Mouse (Mus musculus): ENCODE results near the gene Afap1l2. TPM values are rescaled to one million over a fixed set of nuclear protein-coding genes. Genes with fewer than 3 reads are reported as not detected.
A peak's percentile ranks its signal among the peaks of the same experiment; 100 is the strongest.

Afap1l2 gene
- polyA plus RNA-seq, 1 experiment from 2014 or later = 17.3 TPM

DNA sequence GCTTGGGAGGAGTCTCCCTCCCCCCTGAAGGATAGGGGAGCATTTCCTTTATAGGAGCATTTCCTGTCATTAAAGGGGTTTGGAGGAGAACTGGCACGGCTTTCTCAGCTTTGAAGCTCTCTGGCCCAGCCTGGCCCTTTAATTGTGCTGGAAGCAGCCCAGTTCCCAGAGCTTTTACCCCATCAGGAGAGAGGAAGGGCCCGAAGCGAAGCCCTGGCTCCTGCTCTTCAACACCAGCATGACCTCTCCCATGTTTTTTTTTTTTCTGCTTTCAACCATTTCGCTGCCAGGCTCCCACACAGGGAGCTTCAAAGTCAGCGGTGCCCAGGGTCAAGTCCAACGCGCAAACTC, 4.6 kb downstream of the Afap1l2 start:
- no peak for ATAC-seq (ENCODE audit: low FRiP score, low read depth)
- Histone ChIP-seq H3K27me3 (replicated peaks) (peaks cover 15% of the 10 kb centered on the region), H3K4me3 (no peak overlapping the region), H3K36me3 (no peaks in the 10 kb centered on the region), H3K27ac (no peak overlapping the region), H3K9ac (no peak overlapping the region), H3K4me2 (replicated peaks) (no peak overlapping the region), H3K4me1 (peaks cover 23% of the 10 kb centered on the region), H3K9me3 (no peaks in the 10 kb centered on the region)
- WGBS = 30% methylated on average over 7 of the region's 7 CpGs

GRCm38 (mm10) chr19:57002741-57003459, 5.1 kb downstream of the Afap1l2 start:
- ATAC-seq (ENCODE audit: low FRiP score, low read depth) = no peak
- WGBS = 70% methylated on average over 12 of the region's 12 CpGs
- H3K27ac ChIP-seq = no peak overlapping the region

DNA sequence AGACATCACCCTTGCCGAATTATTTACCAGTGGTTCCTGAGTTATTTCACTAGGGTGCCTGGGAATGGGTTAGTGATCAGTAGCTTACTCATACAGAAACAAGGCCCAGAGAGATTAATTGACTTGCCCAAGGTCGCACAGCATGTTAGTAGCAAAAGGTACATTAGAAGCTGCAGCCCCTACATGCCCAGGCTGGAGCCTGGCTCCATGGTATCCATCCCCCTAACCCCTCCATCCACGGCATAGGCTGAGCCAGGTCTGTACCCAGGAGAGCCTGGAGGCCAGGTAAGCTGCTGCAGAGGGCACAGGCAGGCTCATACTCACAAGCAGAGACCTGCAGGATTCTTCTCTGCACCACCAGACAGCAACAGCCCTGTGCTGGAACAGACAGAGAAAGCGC, 6.1 kb downstream of the Afap1l2 start:
- ATAC-seq (ENCODE audit: low FRiP score, low read depth) = no peak
- H3K36me3 ChIP-seq = no peaks in the 10 kb centered on the region
- H3K4me1 ChIP-seq = peaks cover 22% of the 10 kb centered on the region
- H3K27me3 ChIP-seq (replicated peaks) = peaks cover under 1% of the 10 kb centered on the region; the same call in 1 of the 2 replicates
- no peak overlapping the region for H3K27ac ChIP-seq
- WGBS = 88% methylated on average over 4 of the region's 4 CpGs
- H3K9ac ChIP-seq = no peak overlapping the region
- no peaks in the 10 kb centered on the region for H3K9me3 ChIP-seq
- H3K4me3 ChIP-seq = no peak overlapping the region
- no peak overlapping the region for H3K4me2 ChIP-seq (replicated peaks)

More at GRCm38 (mm10) chr19:57002741-57003459, 5.1 kb downstream of the Afap1l2 start:
- peaks cover 10% of the 10 kb centered on the region for H3K27me3 ChIP-seq (replicated peaks)
- peaks cover 18% of the 10 kb centered on the region for H3K4me1 ChIP-seq
- no peaks in the 10 kb centered on the region for H3K9me3 ChIP-seq
- H3K9ac ChIP-seq = no peak overlapping the region
- H3K4me2 ChIP-seq (replicated peaks) = no peak overlapping the region
- no peaks in the 10 kb centered on the region for H3K36me3 ChIP-seq
- H3K4me3 ChIP-seq = no peak overlapping the region

GRCm38 (mm10) chr19:57000592-57000991, 7.4 kb downstream of the Afap1l2 start:
- H3K36me3 ChIP-seq = no peaks in the 10 kb centered on the region
- H3K27me3 ChIP-seq (replicated peaks) = no peaks in the 10 kb centered on the region
- ATAC-seq (ENCODE audit: low FRiP score, low read depth) = no peak
- peaks cover 24% of the 10 kb centered on the region for H3K4me1 ChIP-seq
- no peak overlapping the region for H3K27ac ChIP-seq
- no peaks in the 10 kb centered on the region for H3K9me3 ChIP-seq
- H3K4me2 ChIP-seq (replicated peaks) = no peak overlapping the region
- H3K9ac ChIP-seq = no peak overlapping the region
- 91% methylated on average over 5 of the region's 5 CpGs for whole genome bisulfite sequencing
- H3K4me3 ChIP-seq = no peak overlapping the region

- Histone ChIP-seq H3K27me3 (replicated peaks) (no peaks in the 10 kb centered on the region), H3K9me3 (no peaks in the 10 kb centered on the region), H3K4me2 (replicated peaks) (no peak overlapping the region), H3K36me3 (no peaks in the 10 kb centered on the region), H3K4me1 (peaks cover 24% of the 10 kb centered on the region), H3K27ac (no peak overlapping the region), H3K9ac (no peak overlapping the region), H3K4me3 (no peak overlapping the region)
- WGBS = 42% methylated on average over 2 of the region's 2 CpGs
- ATAC-seq (ENCODE audit: low FRiP score, low read depth) = peak; percentile 41; the same call in 1 of the 2 replicates
Observed at GRCm38 (mm10) chr19:56999781-57000180, 8.2 kb downstream of the Afap1l2 start.

DNA sequence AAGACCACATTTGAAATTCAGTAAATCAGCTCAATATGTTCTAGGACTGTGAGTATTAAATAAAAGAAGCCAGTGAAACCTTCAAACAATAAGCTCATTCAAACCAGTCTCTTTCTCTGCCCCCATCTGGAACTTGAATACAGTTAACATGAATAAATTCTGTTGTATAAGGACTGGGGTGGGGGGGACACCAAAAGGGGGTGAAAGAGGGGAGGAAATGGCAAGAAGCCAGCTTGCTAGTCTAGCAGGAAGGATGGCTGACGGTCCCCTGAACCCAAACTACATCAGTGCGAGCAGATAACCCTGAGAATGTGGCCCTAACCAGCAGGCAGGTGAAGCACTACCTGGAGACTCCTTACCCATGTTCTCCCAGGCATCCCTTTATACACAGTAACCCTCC, 9.1 kb downstream of the Afap1l2 start:
- 65% methylated on average over 2 of the region's 2 CpGs for WGBS
- Histone ChIP-seq H3K9me3 (no peaks in the 10 kb centered on the region), H3K27me3 (replicated peaks) (no peaks in the 10 kb centered on the region), H3K4me1 (peaks cover 24% of the 10 kb centered on the region), H3K4me3 (no peak overlapping the region), H3K9ac (no peak overlapping the region), H3K4me2 (replicated peaks) (no peak overlapping the region), H3K36me3 (no peaks in the 10 kb centered on the region), H3K27ac (no peak overlapping the region)
- ATAC-seq (ENCODE audit: low FRiP score, low read depth) = no peak

- Histone ChIP-seq H3K4me3 (no peak overlapping the region), H3K4me1 (peaks cover 23% of the 10 kb centered on the region), H3K9me3 (no peaks in the 10 kb centered on the region), H3K36me3 (no peaks in the 10 kb centered on the region), H3K4me2 (replicated peaks) (no peak overlapping the region), H3K9ac (no peak overlapping the region), H3K27ac (no peak overlapping the region), H3K27me3 (replicated peaks) (no peaks in the 10 kb centered on the region)
- WGBS = 90% methylated on average over 4 of the region's 4 CpGs
- no peak for ATAC-seq (ENCODE audit: low FRiP score, low read depth)
Observed at GRCm38 (mm10) chr19:56998331-56998730, 9.7 kb downstream of the Afap1l2 start.

- Histone ChIP-seq H3K27ac (no peak overlapping the region), H3K9ac (no peak overlapping the region), H3K4me1 (peaks cover 20% of the 10 kb centered on the region), H3K36me3 (no peaks in the 10 kb centered on the region), H3K4me3 (no peak overlapping the region), H3K27me3 (replicated peaks) (no peaks in the 10 kb centered on the region), H3K4me2 (replicated peaks) (peak overlapping the region; percentile 38), H3K9me3 (no peaks in the 10 kb centered on the region)
- WGBS = 7% methylated on average over 10 of the region's 10 CpGs
- peak; percentile 65; the same call in 1 of the 2 replicates for ATAC-seq (ENCODE audit: low FRiP score, low read depth)
Observed at GRCm38 (mm10) chr19:56997164-56997599, 10.8 kb downstream of the Afap1l2 start.

- H3K4me1 ChIP-seq = peaks cover 32% of the 10 kb centered on the region
Observed at GRCm38 (mm10) chr19:56995441-56995840, 12.6 kb downstream of the Afap1l2 start.

DNA sequence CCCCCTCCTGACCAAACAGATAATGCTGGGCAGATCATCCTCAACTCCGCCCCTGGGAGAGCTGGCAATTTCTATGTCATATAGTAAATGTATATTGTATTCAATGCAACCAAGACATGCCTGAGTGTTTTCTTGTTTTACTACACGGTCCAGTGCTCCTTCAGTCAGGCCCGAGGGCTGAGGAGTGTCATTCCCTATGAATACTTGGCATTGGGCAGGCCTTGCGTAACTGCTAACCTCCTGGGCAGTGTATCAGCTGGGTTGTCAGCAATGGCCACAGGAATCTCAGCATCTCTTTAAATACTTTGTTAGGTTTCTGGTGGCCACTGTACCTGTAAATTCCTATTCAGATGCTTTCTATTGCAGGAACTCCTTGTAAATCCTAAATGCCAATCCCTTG, 13.4 kb downstream of the Afap1l2 start:
- 80% methylated on average over 4 of the region's 4 CpGs for WGBS
- Histone ChIP-seq H3K36me3 (no peaks in the 10 kb centered on the region), H3K9ac (no peak overlapping the region), H3K27me3 (replicated peaks) (no peaks in the 10 kb centered on the region), H3K4me1 (peaks cover 37% of the 10 kb centered on the region), H3K27ac (no peak overlapping the region), H3K4me2 (replicated peaks) (no peak overlapping the region), H3K9me3 (no peaks in the 10 kb centered on the region), H3K4me3 (no peak overlapping the region)
- ATAC-seq (ENCODE audit: low FRiP score, low read depth) = no peak

More at GRCm38 (mm10) chr19:56995441-56995840, 12.6 kb downstream of the Afap1l2 start:
- 87% methylated on average over 4 of the region's 4 CpGs for WGBS
- no peak for ATAC-seq (ENCODE audit: low FRiP score, low read depth)
- no peaks in the 10 kb centered on the region for H3K36me3 ChIP-seq
- no peak overlapping the region for H3K9ac ChIP-seq
- H3K4me2 ChIP-seq (replicated peaks) = no peak overlapping the region
- no peak overlapping the region for H3K27ac ChIP-seq
- H3K4me3 ChIP-seq = no peak overlapping the region
- H3K9me3 ChIP-seq = no peaks in the 10 kb centered on the region
- H3K27me3 ChIP-seq (replicated peaks) = no peaks in the 10 kb centered on the region

- H3K27me3 ChIP-seq (replicated peaks) = no peaks in the 10 kb centered on the region
- H3K9me3 ChIP-seq = no peaks in the 10 kb centered on the region
- no peak overlapping the region for H3K4me2 ChIP-seq (replicated peaks)
- no peak for ATAC-seq (ENCODE audit: low FRiP score, low read depth)
- no peaks in the 10 kb centered on the region for H3K36me3 ChIP-seq
- no peak overlapping the region for H3K4me3 ChIP-seq
- H3K4me1 ChIP-seq = peaks cover 41% of the 10 kb centered on the region
- H3K9ac ChIP-seq = no peak overlapping the region
- no peak overlapping the region for H3K27ac ChIP-seq
- 84% methylated on average over 4 of the region's 4 CpGs for WGBS
Observed at GRCm38 (mm10) chr19:56993763-56994162, 14.3 kb downstream of the Afap1l2 start.

DNA sequence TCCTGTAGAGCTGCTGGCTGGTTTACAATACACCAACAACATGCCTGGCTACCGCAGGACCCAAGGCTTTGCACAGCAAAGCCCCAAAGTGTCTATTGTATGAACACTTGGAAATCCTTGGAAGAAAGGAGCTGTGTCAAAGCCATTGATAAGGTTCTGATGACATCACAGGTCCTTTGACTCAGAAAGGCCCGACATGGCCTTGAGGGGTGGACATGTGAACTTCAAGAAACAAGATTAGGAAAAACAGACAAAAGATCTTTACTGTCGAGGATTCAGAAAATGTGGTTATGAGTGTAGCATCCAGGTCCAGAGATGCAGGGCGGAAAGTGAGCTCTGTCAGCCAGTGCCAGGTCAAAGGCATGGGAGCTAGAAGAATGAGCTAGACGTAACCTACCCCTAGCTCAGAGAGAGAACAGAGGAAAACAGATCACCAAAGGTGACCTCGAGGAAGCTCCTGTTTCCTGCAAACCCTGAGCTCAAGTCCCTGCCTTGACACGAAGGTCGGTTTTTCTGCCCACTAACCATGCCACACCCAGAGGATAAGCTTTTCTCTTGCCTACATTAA, 15.0 kb downstream of the Afap1l2 start:
- WGBS = 80% methylated on average over 8 of the region's 8 CpGs
- Histone ChIP-seq H3K4me1 (peaks cover 43% of the 10 kb centered on the region), H3K9me3 (no peaks in the 10 kb centered on the region), H3K4me2 (replicated peaks) (no peak overlapping the region), H3K27ac (no peak overlapping the region), H3K36me3 (no peaks in the 10 kb centered on the region), H3K9ac (no peak overlapping the region), H3K27me3 (replicated peaks) (no peaks in the 10 kb centered on the region), H3K4me3 (no peak overlapping the region)
- no peak for ATAC-seq (ENCODE audit: low FRiP score, low read depth)

Data from neural tube, embryonic 12.5 days (tissue).